Mouse (Mus musculus) left cerebral cortex, adult 6 months (tissue): ENCODE results near the gene Kat6b. TPM values are rescaled to one million over a fixed set of nuclear protein-coding genes. Genes with fewer than 3 reads are reported as not detected.

Experiments
- long read RNA-seq, 2 experiments: library from polyadenylated mRNA; unstranded; transcript quantifications; one replicate each; pipeline ENCODE4 v2.0.0; 2019 to 2020
- polyA plus RNA-seq: library from polyadenylated mRNA; unstranded; fragments of <200 nt; fragmentation: Nextera tagmentation; gene quantifications from 2 replicates; pipeline ENCODE4 v1.2.3, GENCODE M21; 2021

The Kat6b gene
- polyA plus RNA-seq: 9.7 and 18.4 TPM in 2 replicates
- long read RNA-seq, experiment 1, partial matches to known transcripts: 1 of 4 reads
- long read RNA-seq, experiment 1, other reads (novel, unspliced or antisense): 3 of 4 reads
- long read RNA-seq, experiment 2, partial matches to known transcripts: 9 of 20 reads
- long read RNA-seq, experiment 2, other reads (novel, unspliced or antisense): 11 of 20 reads

DNA sequence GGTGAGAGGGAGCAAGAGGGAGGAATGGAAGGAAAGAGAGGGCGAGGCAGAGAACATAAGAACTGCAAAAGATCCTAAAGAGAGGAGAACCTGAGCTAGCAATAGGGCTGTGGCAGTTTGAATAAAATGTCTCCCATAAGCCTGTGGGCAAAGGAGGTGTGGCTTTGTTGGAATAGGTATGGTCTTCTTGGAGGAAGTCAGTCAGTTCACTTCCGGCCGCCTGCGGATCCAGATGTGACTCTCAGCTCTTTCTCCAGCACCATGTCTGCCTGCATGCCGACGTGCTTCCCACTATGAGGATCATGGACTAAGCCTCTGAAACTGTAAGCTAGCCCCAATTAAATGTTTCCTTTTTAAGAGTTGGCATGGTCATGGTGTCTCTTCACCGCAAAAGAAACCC, at the start of gene Kat6b:
Gene Kat6b, plus strand, starts transcription at position 204 of the 400 bp plus-strand sequence.

DNA sequence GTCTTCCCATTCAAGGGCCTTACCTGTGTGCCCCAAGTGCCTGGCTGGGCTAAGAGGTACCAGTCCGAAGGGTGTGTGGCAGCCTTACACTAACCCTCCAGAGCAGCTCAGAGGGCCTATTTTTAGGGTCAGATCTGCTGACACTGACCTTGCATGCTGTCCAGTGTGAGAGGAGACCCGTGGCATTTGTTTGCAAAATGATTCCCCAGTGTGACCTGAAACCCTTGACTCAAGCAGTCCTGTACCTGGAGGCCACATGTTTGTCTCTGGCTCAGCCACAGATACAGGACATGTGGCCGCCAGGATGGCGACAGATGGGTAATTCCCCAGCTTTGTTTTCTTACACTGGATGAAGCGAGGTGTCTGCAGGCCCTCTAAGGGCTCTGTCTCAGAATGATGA, 233.3 kb downstream of the Kat6b start, which contains the start of gene Dupd1:
Gene Dupd1, minus strand, starts transcription at position 91 of the 400 bp plus-strand sequence.

Other genes with a start within 250 kb of the Kat6b start
- gene Dupd1, start 233.1 kb downstream of the Kat6b start, polyA plus RNA-seq: 0.19 and 0.23 TPM in 2 replicates